Mouse (Mus musculus) liver, adult 2 months (tissue): ENCODE results near the gene Tex14.

Experiments
- CTCF ChIP-seq: fragments of 200-500 bp; IDR thresholded peaks from 2 replicates; pipeline ENCODE4 v1.5.1; 2011; ENCODE audit warnings: low read depth, low read length, control low read depth
- POLR2A ChIP-seq: fragments of 200-500 bp; IDR thresholded peaks from 2 replicates; pipeline ENCODE4 v1.6.1; 2011; ENCODE audit warnings: low read length, control low read depth; ENCODE audit not compliant: insufficient read depth; ENCODE audit errors: extremely low read depth

GRCm38 (mm10) chr11:87599395-87600089 is 194.7 kb downstream of the Tex14 start:
- no peak for TF ChIP-seq CTCF
- TF ChIP-seq POLR2A, result no peak
